Mouse (Mus musculus): Measurements from ENCODE around the gene Apof. TPM values are rescaled to one million over a fixed set of nuclear protein-coding genes. Genes with fewer than 3 reads are reported as not detected.

Apof gene
- total and polyA plus RNA-seq, 3 experiments = 0.66 to 1.3 (median 0.99) TPM

GRCm38 (mm10) chr10:128225064-128225463, 43.4 kb upstream of the Apof start:
- H3K4me2 ChIP-seq (ENCODE audit: insufficient read depth, low read depth, poor library complexity, severe bottlenecking) = no peak overlapping the region
- dilution Hi-C loops (cut with MboI; ENCODE audit: extremely low pct_ligation_motif_present, extremely low pct_unique_long_range_greater_than_20kb, low sequenced_read_pairs) (no loop called here), in situ Hi-C loops (cut with MboI; ENCODE audit: low pct_ligation_motif_present, low pct_unique_long_range_greater_than_20kb, low sequenced_read_pairs) (no loop called here)
- H3K27me3 ChIP-seq (replicated peaks) = no peaks in the 10 kb centered on the region
- no peaks in the 10 kb centered on the region for H3K9me3 ChIP-seq (replicated peaks; ENCODE audit: low read length)
- H3K79me2 ChIP-seq (replicated peaks; ENCODE audit: control insufficient read depth, extremely low read depth, insufficient read depth, poor library complexity, severe bottlenecking) = no peaks in the 10 kb centered on the region
- H3K4me3 ChIP-seq (replicated peaks in 1 of 3; ENCODE audit: low read depth in 2 of 3, low read length in 2 of 3, poor library complexity in 1 of 3) = no peak overlapping the region
- TF ChIP-seq RAD21 (IDR thresholded peaks at IDR 0.05; ENCODE audit: low read depth, low read length) = no peak
- TF ChIP-seq CTCF (conservative IDR thresholded peaks at IDR 0.05 in 1 of 2, IDR thresholded peaks at IDR 0.05 in 1 of 2; ENCODE audit: low read depth in 2 of 2, low read length in 2 of 2) = no peak
- no peak for TF ChIP-seq TBP (conservative IDR thresholded peaks at IDR 0.05; ENCODE audit: low read depth, low read length)
- TF ChIP-seq IRF4 (IDR thresholded peaks at IDR 0.05; ENCODE audit: low read depth, low read length) = no peak
- no peak for TF ChIP-seq POLR2A (IDR thresholded peaks at IDR 0.05; ENCODE audit: low read depth, low read length)
- no peak for TF ChIP-seq CHD2 (IDR thresholded peaks at IDR 0.05; ENCODE audit: low read length)
- no peak for TF ChIP-seq MEF2A (IDR thresholded peaks at IDR 0.05; ENCODE audit: borderline replicate concordance, low read depth, low read length)
- no peak for TF ChIP-seq JUND (conservative IDR thresholded peaks at IDR 0.05; ENCODE audit: low read depth, low read length)
- no peak for TF ChIP-seq MAZ (IDR thresholded peaks at IDR 0.05; ENCODE audit: low read depth, low read length)
- no peak for TF ChIP-seq MXI1 (IDR thresholded peaks at IDR 0.05; ENCODE audit: low read depth, low read length)
- no peak for TF ChIP-seq GABPA (IDR thresholded peaks at IDR 0.05; ENCODE audit: insufficient replicate concordance, low read depth, low read length)
- no peak for TF ChIP-seq SIN3A (IDR thresholded peaks at IDR 0.05; ENCODE audit: low read length)
- TF ChIP-seq BHLHE40 (IDR thresholded peaks at IDR 0.05; ENCODE audit: low read depth, low read length) = no peak
- no peak for TF ChIP-seq MAFK (IDR thresholded peaks at IDR 0.05; ENCODE audit: insufficient replicate concordance, low read length)
- no peak for TF ChIP-seq RCOR1 (conservative IDR thresholded peaks at IDR 0.05; ENCODE audit: low read depth, low read length)
- TF ChIP-seq EP300 (IDR thresholded peaks at IDR 0.05; ENCODE audit: low read length) = no peak
- H3K4me1 ChIP-seq (ENCODE audit: control insufficient read depth in 1 of 2, insufficient read depth in 2 of 2) = peaks cover 0 to 2% of the 10 kb centered on the region in 2 experiments; a peak in 1 of 4 replicates
- H3K36me3 ChIP-seq (replicated peaks in 1 of 2; ENCODE audit: control insufficient read depth in 1 of 2, insufficient read depth in 1 of 2, low read length in 1 of 2) = no peaks in the 10 kb centered on the region
- no peak overlapping the region for H3K27ac ChIP-seq (ENCODE audit: insufficient read depth, low read depth)
- DNase-seq (ENCODE audit: extremely low read depth) = no peak
- H3K9ac ChIP-seq (ENCODE audit: insufficient read depth, low read depth) = no peak overlapping the region

DNA sequence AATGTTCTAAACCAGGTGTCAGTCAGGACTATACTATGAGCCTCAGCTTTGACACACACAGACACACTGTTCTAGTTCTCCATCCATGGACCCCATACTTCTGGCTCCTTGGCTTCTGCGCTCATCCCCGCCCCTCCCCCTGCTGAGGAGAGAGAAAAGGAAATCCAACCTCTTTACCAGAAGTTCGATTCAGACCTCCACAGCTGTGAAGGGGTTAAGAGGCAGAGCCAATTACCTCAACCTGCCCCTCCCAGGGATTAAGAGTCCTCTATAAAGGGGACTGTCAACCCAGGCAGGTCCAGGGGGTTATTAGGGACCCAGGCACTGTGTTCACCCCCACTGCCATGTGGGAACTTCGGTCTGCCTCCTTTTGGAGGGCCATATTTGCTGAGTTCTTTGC, 42.9 kb upstream of the Apof start, which contains the start of gene Mip:
Gene Mip, plus strand, starts transcription at position 301 of the 400 bp plus-strand sequence.
- dilution Hi-C loops (cut with MboI; ENCODE audit: extremely low pct_ligation_motif_present, extremely low pct_unique_long_range_greater_than_20kb, low sequenced_read_pairs) (no loop called here), in situ Hi-C loops (cut with MboI; ENCODE audit: low pct_ligation_motif_present, low pct_unique_long_range_greater_than_20kb, low sequenced_read_pairs) (no loop called here)
- no peak for TF ChIP-seq PAX5 (IDR thresholded peaks at IDR 0.05; ENCODE audit: low read length)
- no peak for TF ChIP-seq ZMIZ1 (IDR thresholded peaks at IDR 0.05; ENCODE audit: low read depth, low read length)
- TF ChIP-seq MEF2A (IDR thresholded peaks at IDR 0.05; ENCODE audit: borderline replicate concordance, low read depth, low read length) = no peak
- no peak for TF ChIP-seq GABPA (IDR thresholded peaks at IDR 0.05; ENCODE audit: insufficient replicate concordance, low read depth, low read length)
- TF ChIP-seq E2F4 (IDR thresholded peaks at IDR 0.05; ENCODE audit: insufficient replicate concordance, low read depth, low read length) = no peak
- TF ChIP-seq ZNF384 (IDR thresholded peaks at IDR 0.05; ENCODE audit: low read depth, low read length) = no peak
- TF ChIP-seq MAFK (IDR thresholded peaks at IDR 0.05; ENCODE audit: insufficient replicate concordance, low read length) = no peak
- TF ChIP-seq ETS1 (conservative IDR thresholded peaks at IDR 0.05; ENCODE audit: low read depth, low read length) = no peak
- no peak for TF ChIP-seq IRF4 (IDR thresholded peaks at IDR 0.05; ENCODE audit: low read depth, low read length)
- no peak for TF ChIP-seq NELFE (IDR thresholded peaks at IDR 0.05; ENCODE audit: low read depth, low read length)
- no peak for DNase-seq (ENCODE audit: extremely low read depth)
- no peak within 1 kb of the TSS for H3K9ac ChIP-seq (ENCODE audit: insufficient read depth, low read depth)
- no peaks in the 10 kb centered on the region for H3K36me3 ChIP-seq (replicated peaks in 1 of 2; ENCODE audit: control insufficient read depth in 1 of 2, insufficient read depth in 1 of 2, low read length in 1 of 2)
- no peak within 1 kb of the TSS for H3K4me3 ChIP-seq (replicated peaks in 1 of 3; ENCODE audit: low read depth in 2 of 3, low read length in 2 of 3, poor library complexity in 1 of 3)
- H3K27ac ChIP-seq (ENCODE audit: insufficient read depth, low read depth) = no peak within 1 kb of the TSS
- H3K27me3 ChIP-seq (replicated peaks) = no peaks in the 10 kb centered on the region
- H3K4me2 ChIP-seq (ENCODE audit: insufficient read depth, low read depth, poor library complexity, severe bottlenecking) = no peak within 1 kb of the TSS
- no peaks in the 10 kb centered on the region for H3K9me3 ChIP-seq (replicated peaks; ENCODE audit: low read length)
- peaks cover under 1 to 2% of the 10 kb centered on the region in 2 experiments; a peak in 3 of 4 replicates for H3K4me1 ChIP-seq (ENCODE audit: control insufficient read depth in 1 of 2, insufficient read depth in 2 of 2)
- no peaks in the 10 kb centered on the region for H3K79me2 ChIP-seq (replicated peaks; ENCODE audit: control insufficient read depth, extremely low read depth, insufficient read depth, poor library complexity, severe bottlenecking)
